Mouse (Mus musculus) olfactory bulb, adult 2 months (tissue): ENCODE results near the gene Uckl1.

Experiments
- CTCF ChIP-seq: fragments of 200-500 bp; IDR thresholded peaks from 2 replicates; pipeline ENCODE4 v1.5.1; 2012; ENCODE audit warnings: low read depth, mild to moderate bottlenecking, low read length, moderate library complexity; ENCODE audit not compliant: insufficient read depth
- POLR2A ChIP-seq: fragments of 200-500 bp; IDR thresholded peaks from 2 replicates; pipeline ENCODE4 v1.6.1; 2012; ENCODE audit warnings: mild to moderate bottlenecking, low read depth, low read length, moderate library complexity; ENCODE audit not compliant: insufficient read depth

GRCm38 (mm10) chr2:181576613-181577012 is 8.1 kb downstream of the Uckl1 start:
- no peak for TF ChIP-seq CTCF
- TF ChIP-seq POLR2A = no peak
